Mouse (Mus musculus) neutrophil, adult 5-6 weeks (primary cell): ENCODE measurements around the gene Iqsec1. TPM values are rescaled to one million over a fixed set of nuclear protein-coding genes. Genes with fewer than 3 reads are reported as not detected.

Experiments used
- ATAC-seq: fragments of 151-379, 151-347 bp; 2 replicates; pipeline ENCODE4 v1.8.0; 2017; ENCODE audit warnings: mild to moderate bottlenecking, moderate TSS enrichment; ENCODE audit not compliant: insufficient number of reproducible peaks, poor library complexity, low FRiP score, severe bottlenecking; ENCODE audit errors: extremely low read depth
- total RNA-seq: library from RNA; stranded (forward); fragments of 200-1000 nt; gene quantifications from 2 replicates; pipeline ENCODE4 v1.2.3, GENCODE M21; 2017

Gene Iqsec1
- total RNA-seq, 1 experiment from 2014 or later = 167 TPM

GRCm38 (mm10) chr6:90768526-90768925 lies 220.0 kb downstream of the Iqsec1 start:
- ATAC-seq = no peak

DNA sequence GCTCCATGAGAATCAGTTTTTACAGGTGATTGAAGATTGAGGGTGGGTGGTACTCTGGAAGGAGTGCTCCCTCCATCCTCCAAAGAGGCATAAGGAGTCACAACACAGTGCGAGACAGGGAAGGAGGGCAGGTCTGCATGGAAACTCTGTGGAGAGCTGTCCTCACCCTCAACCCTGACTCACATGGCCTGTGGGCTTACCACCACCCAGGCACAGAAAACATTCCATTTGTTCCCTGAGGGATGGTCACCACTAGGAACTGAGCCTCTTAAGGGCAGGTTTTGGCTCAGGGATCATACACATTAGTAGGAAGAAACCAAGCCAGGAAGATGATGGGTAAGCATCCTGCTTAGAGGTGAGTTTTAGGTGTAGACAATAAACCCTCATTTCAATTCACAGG lies 220.6 kb downstream of the Iqsec1 start:
- ATAC-seq = no peak

GRCm38 (mm10) chr6:90764753-90765152 lies 223.7 kb downstream of the Iqsec1 start:
- peak; percentile 15; the same call in 1 of the 2 replicates for ATAC-seq

- peak; percentile 69 for ATAC-seq
These were observed 224.4 kb downstream of the Iqsec1 start for GRCm38 (mm10) chr6:90763959-90764591.

- ATAC-seq = peak; percentile 9; the same call in 1 of the 2 replicates
These were observed 225.2 kb downstream of the Iqsec1 start for GRCm38 (mm10) chr6:90763295-90763694.

- ATAC-seq = no peak
These were observed 226.3 kb downstream of the Iqsec1 start for GRCm38 (mm10) chr6:90762120-90762736.

DNA sequence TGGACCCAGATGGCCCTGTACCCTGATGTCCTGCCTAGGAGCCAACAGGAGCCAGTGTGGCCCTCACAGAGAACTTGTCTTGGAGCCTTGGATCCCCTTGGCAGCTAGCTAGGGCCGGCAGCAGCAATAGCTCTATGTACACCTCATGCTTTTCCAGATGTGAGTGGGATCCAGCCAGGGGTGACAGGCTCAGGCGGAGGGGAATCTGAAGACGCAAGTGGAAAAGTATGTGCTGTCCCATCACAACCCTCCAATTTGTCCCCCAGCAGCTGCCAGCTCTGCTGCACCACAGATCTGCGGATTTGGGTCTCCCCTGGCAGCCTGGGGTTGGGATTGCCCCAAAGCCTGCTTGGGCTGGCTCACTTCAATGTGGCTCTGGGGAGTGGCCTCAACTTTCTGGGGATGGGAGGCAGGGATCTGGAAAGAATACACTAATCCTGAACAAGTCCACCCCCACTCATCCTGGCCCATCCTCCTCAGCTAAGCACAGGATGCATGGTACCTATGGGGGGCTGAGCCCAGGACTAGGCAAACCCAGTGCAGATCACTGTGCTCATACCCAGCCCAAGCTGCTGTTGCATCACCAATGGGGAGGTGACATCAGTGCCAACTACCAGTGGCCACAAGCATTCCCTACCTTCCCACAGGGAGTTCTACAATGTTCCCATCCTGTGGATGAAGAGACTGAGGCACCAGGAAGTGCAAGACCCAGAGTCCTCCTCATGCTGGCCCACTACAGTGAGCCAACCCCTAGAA lies 227.0 kb downstream of the Iqsec1 start:
- no peak for ATAC-seq

DNA sequence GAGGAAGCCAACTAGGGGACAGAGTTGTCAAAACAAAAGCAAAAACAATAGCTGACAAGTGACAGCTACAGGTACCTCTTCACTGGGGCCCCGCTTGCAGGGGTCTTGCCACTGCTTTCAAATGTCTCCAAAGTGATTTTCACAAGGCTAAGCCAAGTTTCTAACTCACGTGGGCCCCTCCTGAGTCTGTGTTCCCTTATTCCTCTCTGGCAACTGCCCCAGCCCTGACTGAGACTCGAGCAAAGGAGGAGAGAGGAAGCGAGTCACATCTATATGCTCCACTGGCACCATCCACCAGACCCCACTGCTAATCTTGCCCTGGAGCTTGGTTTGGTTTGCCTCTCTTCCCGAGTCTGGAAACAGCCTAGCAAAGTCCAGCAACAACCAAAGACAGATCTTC lies 227.6 kb downstream of the Iqsec1 start:
- no peak for ATAC-seq

DNA sequence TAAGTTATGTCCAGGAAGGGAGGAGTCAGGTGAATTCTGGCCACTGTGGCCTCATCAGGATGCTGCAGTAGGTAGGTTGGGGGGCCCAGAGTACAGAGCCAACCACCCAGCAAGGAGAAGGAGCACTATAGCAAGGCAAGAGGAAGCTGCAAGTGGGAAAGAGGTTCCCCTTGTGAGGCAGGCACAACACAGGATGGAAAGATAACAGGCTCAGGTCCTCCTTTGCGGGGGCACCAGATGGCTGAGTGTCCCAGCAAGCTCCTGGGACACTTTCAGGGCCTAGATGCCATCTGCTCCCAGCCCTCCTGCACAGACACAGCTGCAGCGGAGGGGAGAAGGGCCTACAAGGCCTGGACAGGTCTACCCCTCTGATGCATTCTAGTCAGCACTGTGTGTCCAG lies 228.7 kb downstream of the Iqsec1 start:
- ATAC-seq = no peak

GRCm38 (mm10) chr6:90758155-90758554 lies 230.3 kb downstream of the Iqsec1 start:
- no peak for ATAC-seq

DNA sequence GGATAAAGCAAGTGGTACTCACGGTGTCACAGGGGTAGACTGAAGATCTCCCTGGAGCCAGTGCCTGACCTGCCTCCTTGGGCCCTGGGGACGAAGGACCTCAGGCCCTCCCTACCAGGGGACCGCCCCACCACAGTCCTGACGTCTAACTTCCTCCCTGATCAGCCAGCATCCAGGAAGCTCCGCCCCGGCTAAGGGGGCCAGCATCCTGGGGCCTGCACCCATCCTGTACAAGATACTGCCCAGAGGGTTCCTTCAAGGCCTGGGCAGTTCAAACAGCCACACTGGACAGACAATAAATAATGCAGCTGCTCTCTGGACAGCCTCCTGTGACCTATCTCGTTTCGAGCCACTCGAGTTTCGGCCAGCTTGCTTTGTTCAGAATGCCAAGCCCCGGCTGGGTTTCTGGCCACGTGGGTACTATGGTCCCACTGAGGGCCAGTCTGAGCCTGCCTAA lies 231.0 kb downstream of the Iqsec1 start:
- ATAC-seq = peak; percentile 66

DNA sequence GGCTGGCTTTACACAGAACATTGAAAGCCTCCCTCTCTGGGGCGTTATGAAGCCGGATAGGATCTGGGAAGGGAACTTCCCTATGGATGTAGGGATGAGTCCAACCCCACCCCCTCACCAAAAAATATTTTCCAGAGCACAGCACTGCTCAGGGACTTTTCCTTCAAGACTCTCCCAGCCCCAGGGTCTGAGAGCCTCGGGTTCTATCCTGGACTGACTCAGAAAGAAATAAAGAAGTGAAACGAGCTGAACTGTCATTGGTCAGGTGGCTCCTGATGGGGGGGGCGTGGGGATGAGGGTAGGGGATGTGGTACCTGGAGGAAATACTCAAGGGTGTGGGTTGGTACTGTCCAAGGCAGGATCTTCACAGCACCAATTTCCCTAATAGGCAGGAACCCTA lies 231.9 kb downstream of the Iqsec1 start:
- ATAC-seq = peak; percentile 34

GRCm38 (mm10) chr6:90755613-90755941 lies 232.9 kb downstream of the Iqsec1 start:
- ATAC-seq = no peak

GRCm38 (mm10) chr6:90754927-90755612 lies 233.4 kb downstream of the Iqsec1 start:
- peak; percentile 14; the same call in 1 of the 2 replicates for ATAC-seq

DNA sequence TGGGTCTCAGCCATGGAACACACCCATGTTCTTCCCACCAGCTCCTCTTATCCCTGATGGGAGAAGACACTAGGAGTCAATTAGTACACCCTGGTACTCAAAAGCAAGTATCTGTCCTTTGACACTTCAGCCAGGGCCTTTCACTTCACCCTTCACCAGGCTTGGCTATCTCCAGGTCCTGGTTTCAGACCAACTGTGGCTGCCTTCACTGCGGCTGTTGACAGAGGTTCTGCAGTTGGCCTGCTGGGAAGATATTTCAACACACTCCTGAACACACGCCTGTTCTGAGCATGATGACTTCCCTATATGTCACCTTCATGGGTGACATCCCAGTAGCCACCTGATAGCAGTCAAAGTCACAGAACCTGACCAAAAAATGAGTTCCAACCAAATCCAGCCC lies 234.4 kb downstream of the Iqsec1 start:
- ATAC-seq = peak; percentile 32; the same call in 1 of the 2 replicates

DNA sequence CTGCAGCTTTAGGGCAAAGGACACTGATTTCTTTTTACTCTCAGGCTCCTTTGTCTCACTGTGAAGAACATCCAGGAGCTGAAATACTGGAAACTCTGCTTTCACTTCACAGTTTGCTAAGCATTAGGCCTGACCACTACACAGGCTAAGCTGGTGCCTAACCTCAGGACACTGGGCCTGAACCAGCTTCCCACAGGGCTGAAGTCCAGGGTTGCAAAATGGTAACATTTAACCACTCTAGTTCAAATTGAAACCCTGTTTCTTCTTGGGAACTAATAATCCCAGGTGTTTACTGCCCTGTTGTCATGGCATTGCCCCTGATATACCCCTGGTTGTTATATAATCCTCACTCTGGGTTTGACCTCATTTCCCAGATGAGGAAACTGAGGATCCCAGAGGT lies 234.8 kb downstream of the Iqsec1 start:
- ATAC-seq = no peak

GRCm38 (mm10) chr6:90751624-90752023 lies 236.9 kb downstream of the Iqsec1 start:
- ATAC-seq = peak; percentile 65

- ATAC-seq = no peak
These were observed 238.4 kb downstream of the Iqsec1 start for GRCm38 (mm10) chr6:90750091-90750490.

DNA sequence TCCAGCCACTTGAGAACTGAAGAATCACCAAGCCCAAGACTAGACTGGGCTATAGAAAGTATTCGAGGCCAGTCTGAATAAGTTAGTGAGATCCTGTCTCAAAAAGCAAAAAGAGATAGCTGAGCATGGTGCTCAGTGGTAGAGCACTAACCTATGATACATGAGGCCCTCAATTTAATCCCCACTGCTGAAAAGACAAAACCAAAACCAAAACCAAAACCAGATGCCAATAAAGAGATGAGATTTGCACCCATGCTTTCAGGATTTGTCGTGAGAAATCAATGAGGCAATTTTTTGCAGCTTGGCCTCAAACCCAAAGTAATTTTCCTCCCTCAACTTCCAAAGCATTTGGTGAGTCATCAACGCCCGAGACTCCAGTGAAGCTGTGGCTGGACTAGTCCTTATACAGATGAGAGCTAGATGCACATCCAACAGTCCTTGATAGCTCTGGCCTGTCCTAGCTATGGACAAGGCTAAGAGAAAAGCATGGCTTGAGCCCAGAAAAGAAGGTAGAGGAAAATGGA lies 239.0 kb downstream of the Iqsec1 start:
- no peak for ATAC-seq
